Mouse (Mus musculus): ENCODE results near the gene Ddc.

Ddc gene

GRCm38 (mm10) chr11:11876366-11876765 is 21.6 kb downstream of the Ddc start:
- no peak for DNase-seq (ENCODE audit: low spot score)

GRCm38 (mm10) chr11:11875230-11875629 is 22.7 kb downstream of the Ddc start:
- DNase-seq (ENCODE audit: low spot score), result no peak

- no peak for DNase-seq (ENCODE audit: low spot score)
These were observed 24.7 kb downstream of the Ddc start for GRCm38 (mm10) chr11:11873023-11873908.

GRCm38 (mm10) chr11:11872140-11872795 is 25.7 kb downstream of the Ddc start:
- no peak for DNase-seq (ENCODE audit: low spot score)

- DNase-seq (ENCODE audit: low spot score), result no peak
These were observed 26.6 kb downstream of the Ddc start for GRCm38 (mm10) chr11:11871197-11871813.

- no peak for DNase-seq (ENCODE audit: low spot score)
These were observed 29.9 kb downstream of the Ddc start for GRCm38 (mm10) chr11:11867971-11868481.

GRCm38 (mm10) chr11:11866696-11867095 is 31.2 kb downstream of the Ddc start:
- no peak for DNase-seq (ENCODE audit: low spot score)

GRCm38 (mm10) chr11:11865128-11865527 is 32.8 kb downstream of the Ddc start:
- no peak for DNase-seq (ENCODE audit: low spot score)

GRCm38 (mm10) chr11:11864446-11865101 is 33.4 kb downstream of the Ddc start:
- DNase-seq (ENCODE audit: low spot score), result no peak

- DNase-seq (ENCODE audit: low spot score), result no peak
These were observed 35.4 kb downstream of the Ddc start for GRCm38 (mm10) chr11:11862502-11862901.

GRCm38 (mm10) chr11:11856959-11857358 is 41.0 kb downstream of the Ddc start:
- no peak for DNase-seq (ENCODE audit: low spot score)

- no peak for DNase-seq (ENCODE audit: low spot score)
These were observed 42.2 kb downstream of the Ddc start for GRCm38 (mm10) chr11:11855685-11856131.

GRCm38 (mm10) chr11:11855061-11855672 is 42.8 kb downstream of the Ddc start:
- DNase-seq (ENCODE audit: low spot score), result no peak

GRCm38 (mm10) chr11:11853731-11854461 is 44.0 kb downstream of the Ddc start:
- DNase-seq (ENCODE audit: low spot score), result no peak

- no peak for DNase-seq (ENCODE audit: low spot score)
These were observed 45.9 kb downstream of the Ddc start for GRCm38 (mm10) chr11:11851957-11852505.

GRCm38 (mm10) chr11:11850476-11851267 is 47.3 kb downstream of the Ddc start:
- no peak for DNase-seq (ENCODE audit: low spot score)

- no peak for DNase-seq (ENCODE audit: low spot score)
These were observed 48.2 kb downstream of the Ddc start for GRCm38 (mm10) chr11:11849513-11850311.

GRCm38 (mm10) chr11:11848467-11848866 is 49.5 kb downstream of the Ddc start:
- DNase-seq (ENCODE audit: low spot score), result no peak

GRCm38 (mm10) chr11:11845044-11845443 is 52.9 kb downstream of the Ddc start:
- DNase-seq (ENCODE audit: low spot score), result no peak
